Mouse (Mus musculus) liver, embryonic 12.5 days (tissue): ENCODE data around the gene Far2. TPM values are rescaled to one million over a fixed set of nuclear protein-coding genes. Genes with fewer than 3 reads are reported as not detected.

Experiments used
- ATAC-seq: fragments of 200-750 bp; cut with Nextera tagmentation; 2 replicates; pipeline ENCODE4 v1.8.0; 2017; ENCODE audit warnings: moderate number of reproducible peaks, mild to moderate bottlenecking, moderate library complexity
- H3K27ac ChIP-seq: fragments of 300-500 bp; sonication (generic); 2 replicates; pipeline ENCODE4 v1.5.1; 2016; ENCODE audit warnings: mild to moderate bottlenecking
- H3K27me3 ChIP-seq: fragments of 300-500 bp; sonication (generic); replicated peaks from 2 replicates; pipeline ENCODE4 v1.6.1; 2016; ENCODE audit warnings: mild to moderate bottlenecking, moderate library complexity
- H3K36me3 ChIP-seq: fragments of 300-500 bp; sonication (generic); 2 replicates; pipeline ENCODE4 v1.6.1; 2016; ENCODE audit warnings: mild to moderate bottlenecking, moderate library complexity
- H3K4me1 ChIP-seq: fragments of 300-500 bp; sonication (generic); 2 replicates; pipeline ENCODE4 v1.6.1; 2016
- H3K4me2 ChIP-seq: fragments of 300-500 bp; sonication (generic); 2 replicates; pipeline ENCODE4 v1.6.1; 2016; ENCODE audit warnings: mild to moderate bottlenecking, moderate library complexity
- H3K4me3 ChIP-seq: fragments of 300-500 bp; sonication (generic); 2 replicates; pipeline ENCODE4 v1.5.1; 2016; ENCODE audit warnings: mild to moderate bottlenecking, moderate library complexity
- H3K9ac ChIP-seq: fragments of 300-500 bp; sonication (generic); 2 replicates; pipeline ENCODE4 v1.6.1; 2016; ENCODE audit warnings: mild to moderate bottlenecking, moderate library complexity
- H3K9me3 ChIP-seq: fragments of 300-500 bp; sonication (generic); replicated peaks from 2 replicates; pipeline ENCODE4 v1.6.1; 2016; ENCODE audit warnings: mild to moderate bottlenecking, moderate library complexity
- WGBS: fragments of 180-500 bp; shearing (Covaris S2); methylation state at CpG from one replicate; pipeline ENCODE4 v1.1.7; 2016; ENCODE audit not compliant: insufficient replicate concordance; 5-methylcytosine and 5-hydroxymethylcytosine counted together
- polyA plus RNA-seq: library from polyadenylated mRNA; unstranded; fragments of >200 nt; fragmentation: Nextera tagmentation; extraction: Ambion mirVana; gene quantifications from 2 replicates; pipeline ENCODE4 v1.2.1, GENCODE M21; 2016

Gene Far2
- polyA plus RNA-seq, 1 experiment from 2014 or later, result 0.93 TPM

DNA sequence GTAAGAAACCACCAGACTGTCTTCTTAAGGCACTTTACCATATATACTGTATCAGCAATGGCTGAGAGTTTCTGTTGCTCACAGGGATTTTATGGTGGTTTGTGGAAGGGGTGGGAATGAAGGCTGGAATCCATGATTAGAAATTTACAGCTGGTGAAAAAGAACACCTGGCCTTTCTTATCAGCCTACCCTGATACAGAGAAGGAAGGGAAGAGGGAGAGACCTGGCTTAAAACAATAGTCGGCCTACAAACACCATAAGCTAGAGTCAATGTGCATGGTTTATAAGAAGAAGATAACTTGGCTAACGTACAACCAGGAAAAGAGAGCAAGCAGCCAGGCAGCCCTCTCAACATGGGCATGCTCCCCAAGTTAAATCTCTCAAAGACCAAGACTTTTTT, 37.3 kb downstream of the Far2 start:
- H3K4me2 ChIP-seq, result no peak overlapping the region
- no peak overlapping the region for H3K9ac ChIP-seq
- 49% methylated on average over 2 of the region's 2 CpGs for WGBS
- H3K9me3 ChIP-seq, result no peaks in the 10 kb centered on the region
- H3K4me3 ChIP-seq, result no peak overlapping the region
- H3K27me3 ChIP-seq, result no peaks in the 10 kb centered on the region
- ATAC-seq, result no peak
- no peaks in the 10 kb centered on the region for H3K36me3 ChIP-seq
- H3K4me1 ChIP-seq, result no peaks in the 10 kb centered on the region
- no peak overlapping the region for H3K27ac ChIP-seq

DNA sequence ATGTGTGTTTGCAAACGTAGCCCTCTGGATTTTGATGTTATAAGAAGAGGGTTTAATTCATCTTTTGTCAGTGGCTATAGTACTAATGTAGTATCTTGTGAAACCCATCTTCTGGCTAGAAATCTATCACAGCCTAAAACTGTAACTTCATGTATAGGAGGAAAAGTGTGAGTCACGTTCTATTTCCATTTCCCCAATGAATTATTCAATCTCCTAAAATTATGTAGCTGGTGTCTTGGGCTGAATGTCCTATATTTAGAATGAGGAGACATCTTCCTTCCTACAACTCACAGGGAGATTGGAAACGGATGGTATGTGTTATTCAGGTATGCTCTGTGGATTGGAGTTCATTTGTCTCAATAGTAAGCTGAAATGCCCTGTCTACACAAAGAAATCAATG, 50.0 kb downstream of the Far2 start:
- 34% methylated on average over 3 of the region's 3 CpGs for WGBS
- no peaks in the 10 kb centered on the region for H3K36me3 ChIP-seq
- no peaks in the 10 kb centered on the region for H3K9me3 ChIP-seq
- H3K4me3 ChIP-seq, result no peak overlapping the region
- no peak overlapping the region for H3K27ac ChIP-seq
- H3K27me3 ChIP-seq, result no peaks in the 10 kb centered on the region
- no peak overlapping the region for H3K9ac ChIP-seq
- ATAC-seq, result no peak
- no peaks in the 10 kb centered on the region for H3K4me1 ChIP-seq
- no peak overlapping the region for H3K4me2 ChIP-seq

DNA sequence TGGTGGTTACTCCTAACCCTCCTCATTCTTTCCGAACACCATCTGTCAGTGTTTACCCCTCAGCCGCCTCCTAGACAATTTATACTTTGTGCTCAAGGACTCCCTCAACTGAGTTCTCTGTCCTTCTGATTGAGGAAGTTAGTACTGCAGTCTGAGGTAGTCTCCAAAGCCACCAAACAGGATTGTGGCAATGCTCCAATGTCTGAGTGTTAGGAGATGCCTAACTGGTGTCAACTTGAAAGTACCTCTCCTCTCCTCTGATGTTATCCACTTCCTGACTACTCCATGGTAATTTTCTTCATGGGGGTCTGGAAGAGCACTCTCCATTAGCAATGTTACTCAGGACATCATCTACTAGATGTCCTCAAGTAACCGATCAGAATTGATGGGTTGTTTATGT, 54.9 kb downstream of the Far2 start:
- H3K4me2 ChIP-seq, result no peak overlapping the region
- H3K4me3 ChIP-seq, result no peak overlapping the region
- H3K27ac ChIP-seq, result no peak overlapping the region
- no peaks in the 10 kb centered on the region for H3K36me3 ChIP-seq
- 70% methylated on average over 3 of the region's 3 CpGs for WGBS
- H3K4me1 ChIP-seq, result no peaks in the 10 kb centered on the region
- H3K9ac ChIP-seq, result no peak overlapping the region
- H3K27me3 ChIP-seq, result no peaks in the 10 kb centered on the region
- no peak for ATAC-seq
- H3K9me3 ChIP-seq, result no peaks in the 10 kb centered on the region

DNA sequence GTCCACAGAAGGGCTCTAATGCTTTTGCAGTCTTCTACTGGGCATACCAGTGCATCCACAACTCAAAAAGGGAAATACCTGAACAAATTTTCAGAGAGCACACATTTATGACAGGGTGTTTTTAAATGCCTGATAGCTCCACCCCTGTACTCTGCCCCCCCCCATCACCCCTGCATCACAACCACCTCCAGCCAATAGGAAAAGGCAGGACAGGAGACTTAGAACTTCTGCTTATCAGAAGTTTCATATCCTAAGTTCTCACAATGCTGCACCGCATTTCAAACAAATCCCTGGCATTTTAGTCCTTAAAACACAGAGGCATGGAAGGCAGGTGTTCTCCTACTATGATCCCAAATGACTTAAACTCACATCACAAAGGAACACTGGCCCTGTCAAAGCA, 55.4 kb downstream of the Far2 start:
- no peaks in the 10 kb centered on the region for H3K9me3 ChIP-seq
- ATAC-seq, result no peak
- H3K9ac ChIP-seq, result no peak overlapping the region
- no peaks in the 10 kb centered on the region for H3K4me1 ChIP-seq
- H3K36me3 ChIP-seq, result no peaks in the 10 kb centered on the region
- no peak overlapping the region for H3K4me2 ChIP-seq
- WGBS, result 62% methylated on average over 1 of the region's 1 CpGs
- H3K27ac ChIP-seq, result no peak overlapping the region
- H3K27me3 ChIP-seq, result no peaks in the 10 kb centered on the region
- H3K4me3 ChIP-seq, result no peak overlapping the region

DNA sequence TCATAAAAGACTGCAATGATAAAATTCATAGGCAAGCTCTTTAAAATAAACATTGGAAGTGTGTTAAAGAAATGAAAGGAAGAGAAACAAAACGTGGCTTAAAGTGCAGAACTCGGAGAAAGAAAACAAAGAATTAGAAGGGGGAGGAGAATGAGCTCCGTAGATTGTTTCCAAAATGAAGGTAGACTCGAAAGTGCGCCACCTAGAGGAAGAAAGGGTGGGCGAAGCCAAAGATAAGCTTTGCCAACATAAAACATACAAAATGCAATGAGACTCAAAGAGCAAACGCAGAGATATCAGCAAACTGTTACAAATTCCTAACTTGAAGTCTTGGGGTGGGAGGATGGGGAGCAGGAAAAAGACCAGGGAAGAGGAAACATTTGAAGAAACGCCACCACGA, 57.2 kb downstream of the Far2 start:
- ATAC-seq, result no peak
- H3K27ac ChIP-seq, result no peak overlapping the region
- H3K9me3 ChIP-seq, result no peaks in the 10 kb centered on the region
- H3K4me3 ChIP-seq, result no peak overlapping the region
- H3K9ac ChIP-seq, result no peak overlapping the region
- H3K4me1 ChIP-seq, result peaks cover 13% of the 10 kb centered on the region
- no peaks in the 10 kb centered on the region for H3K36me3 ChIP-seq
- H3K27me3 ChIP-seq, result no peaks in the 10 kb centered on the region
- H3K4me2 ChIP-seq, result no peak overlapping the region
- WGBS, result 32% methylated on average over 9 of the region's 9 CpGs

DNA sequence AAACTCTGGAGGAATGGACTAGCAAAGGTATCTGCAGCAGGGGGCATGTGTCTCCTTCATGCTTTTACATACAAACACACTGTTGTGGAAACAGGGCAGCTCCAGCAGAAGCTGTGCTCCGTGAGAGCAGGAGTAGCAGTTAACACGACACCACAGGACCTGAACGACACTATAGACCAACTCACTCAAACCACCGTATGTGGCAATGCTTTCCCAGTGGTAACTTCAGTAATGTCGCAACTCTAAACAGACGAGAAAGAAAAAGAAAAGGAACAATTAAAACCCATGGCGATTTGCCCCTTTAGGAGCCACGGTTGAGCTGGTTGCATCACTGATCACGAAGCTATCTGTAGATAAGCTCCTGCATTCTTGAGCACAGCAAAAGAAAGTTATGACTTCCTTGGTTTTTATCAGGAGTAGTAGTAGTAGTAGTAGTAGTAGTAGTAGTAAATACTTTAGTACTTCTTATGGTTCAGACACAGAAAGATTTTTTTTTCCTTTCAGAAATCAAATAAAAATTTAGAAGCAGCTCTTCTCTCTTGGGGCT, 58.7 kb downstream of the Far2 start:
- Histone ChIP-seq H3K27me3 (no peaks in the 10 kb centered on the region), H3K4me3 (no peak overlapping the region), H3K36me3 (no peaks in the 10 kb centered on the region), H3K4me2 (no peak overlapping the region), H3K4me1 (peaks cover 16% of the 10 kb centered on the region), H3K27ac (no peak overlapping the region), H3K9me3 (no peaks in the 10 kb centered on the region), H3K9ac (no peak overlapping the region)
- ATAC-seq, result no peak
- 39% methylated on average over 9 of the region's 9 CpGs for WGBS

DNA sequence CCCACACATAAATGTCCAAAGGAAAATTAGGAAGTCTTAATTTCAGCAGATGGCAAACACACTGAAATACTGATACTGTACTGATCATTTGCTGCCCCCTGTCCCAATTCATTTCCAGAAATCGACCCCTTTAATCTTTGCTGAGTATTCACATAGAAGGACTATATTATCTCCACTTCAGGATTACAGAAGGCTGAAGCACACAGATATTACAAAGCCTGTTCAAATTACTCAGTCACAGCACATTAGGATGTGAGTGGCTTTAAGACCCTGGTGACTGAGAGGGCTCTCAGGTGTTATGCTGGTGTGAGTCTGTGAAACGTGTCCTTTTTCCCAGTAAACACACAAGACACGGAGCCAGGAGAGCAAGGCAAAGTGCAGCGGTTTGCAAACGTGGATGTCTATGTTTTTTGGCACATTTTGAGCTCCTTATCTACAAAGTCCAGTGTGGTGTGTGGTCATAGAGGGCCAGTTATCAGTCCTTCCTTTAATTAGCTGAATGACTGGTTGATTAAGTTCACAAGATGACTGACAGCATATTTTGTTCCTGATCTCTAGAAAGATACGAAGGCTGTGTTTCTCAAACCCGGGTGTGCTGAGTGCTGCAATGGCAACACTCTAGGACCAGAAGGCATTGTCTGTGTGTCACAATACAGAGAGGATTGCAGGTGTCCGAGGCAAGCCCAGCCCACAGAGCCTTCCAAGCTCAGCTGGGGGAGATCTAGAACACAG, 61.8 kb downstream of the Far2 start:
- H3K27ac ChIP-seq, result no peak overlapping the region
- H3K4me1 ChIP-seq, result peaks cover 16% of the 10 kb centered on the region
- no peaks in the 10 kb centered on the region for H3K9me3 ChIP-seq
- no peak overlapping the region for H3K4me3 ChIP-seq
- no peaks in the 10 kb centered on the region for H3K27me3 ChIP-seq
- H3K9ac ChIP-seq, result no peak overlapping the region; the same call in 1 of the 2 replicates
- WGBS, result 20% methylated on average over 8 of the region's 8 CpGs
- no peaks in the 10 kb centered on the region for H3K36me3 ChIP-seq
- peak; percentile 79 for ATAC-seq
- peak overlapping the region; percentile 43 for H3K4me2 ChIP-seq

DNA sequence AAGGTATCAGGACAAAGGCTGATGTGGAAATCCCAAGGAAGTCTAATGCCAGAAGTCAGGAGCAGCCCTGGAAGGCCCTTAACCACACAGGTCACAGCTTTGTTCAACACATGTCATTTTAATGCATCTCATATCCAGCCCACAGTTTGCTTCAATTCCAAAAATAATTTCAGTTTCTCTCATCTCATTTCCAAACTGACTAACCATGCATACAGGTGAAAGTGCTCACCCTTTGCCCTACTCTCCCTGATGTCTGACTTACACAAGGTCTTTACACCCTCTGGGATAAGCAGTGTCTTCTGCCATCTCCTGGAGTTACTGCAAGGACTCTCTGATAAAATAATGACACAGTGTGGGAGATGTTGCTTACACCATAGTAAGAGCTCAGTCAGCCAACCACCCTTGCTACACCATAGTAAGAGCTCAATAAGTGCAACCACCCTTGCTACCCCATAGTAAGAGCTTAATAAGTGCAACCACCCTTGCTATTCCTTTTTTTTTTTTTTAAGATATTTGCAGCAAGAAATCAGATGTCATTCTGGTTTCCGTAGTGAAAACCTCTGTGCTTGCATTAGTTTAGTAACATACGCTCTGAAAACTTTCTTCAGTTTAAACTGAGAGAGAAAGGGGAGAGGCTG, 64.1 kb downstream of the Far2 start:
- 73% methylated on average over 2 of the region's 2 CpGs for WGBS
- Histone ChIP-seq H3K4me3 (no peak overlapping the region), H3K4me1 (peaks cover 16% of the 10 kb centered on the region), H3K27me3 (no peaks in the 10 kb centered on the region), H3K36me3 (no peaks in the 10 kb centered on the region), H3K9ac (no peak overlapping the region), H3K9me3 (no peaks in the 10 kb centered on the region), H3K27ac (no peak overlapping the region), H3K4me2 (no peak overlapping the region)
- no peak for ATAC-seq

DNA sequence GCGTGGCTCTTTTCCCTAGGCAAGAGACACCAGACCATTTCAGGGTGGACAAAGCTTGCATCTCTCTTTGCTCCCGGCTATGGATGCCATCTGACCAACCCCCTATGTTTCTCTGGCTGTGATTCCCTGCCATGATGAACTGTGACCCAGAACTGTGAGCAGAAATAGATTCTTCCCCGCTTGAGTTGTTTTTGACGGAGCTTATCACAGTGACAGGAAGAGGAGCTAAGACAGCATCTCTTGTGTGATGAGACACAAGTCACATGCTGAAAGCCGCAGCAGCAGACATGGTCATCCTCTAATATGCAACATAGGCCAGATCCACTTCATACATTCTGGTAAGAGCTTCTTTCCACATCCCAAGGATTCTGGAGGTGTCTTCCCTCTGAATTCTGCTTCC, 69.3 kb downstream of the Far2 start:
- Histone ChIP-seq H3K9me3 (no peaks in the 10 kb centered on the region), H3K4me3 (no peak overlapping the region), H3K36me3 (no peaks in the 10 kb centered on the region), H3K9ac (no peak overlapping the region), H3K4me1 (no peaks in the 10 kb centered on the region), H3K27ac (no peak overlapping the region), H3K4me2 (no peak overlapping the region), H3K27me3 (no peaks in the 10 kb centered on the region)
- no peak for ATAC-seq
- WGBS, result 52% methylated on average over 5 of the region's 5 CpGs

DNA sequence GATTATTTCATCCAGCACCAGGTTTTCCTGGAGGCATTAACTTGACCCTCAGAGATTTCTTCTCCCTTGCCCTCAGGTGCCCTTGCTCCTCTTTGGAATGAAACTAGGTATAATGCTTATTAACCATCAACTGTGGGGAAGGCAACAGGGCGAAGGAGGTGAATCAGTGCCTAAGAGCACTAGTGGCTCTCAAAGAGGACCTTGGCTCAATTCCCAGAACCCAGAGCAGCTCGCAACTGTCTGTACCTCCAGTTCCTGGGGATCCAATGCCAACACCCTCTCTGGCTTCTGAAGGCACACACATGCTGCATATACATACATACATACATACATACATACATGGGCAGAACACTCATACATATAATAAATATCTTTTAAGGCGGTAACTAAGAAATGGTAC, 69.8 kb downstream of the Far2 start:
- H3K4me1 ChIP-seq, result no peaks in the 10 kb centered on the region
- H3K9ac ChIP-seq, result no peak overlapping the region
- H3K36me3 ChIP-seq, result no peaks in the 10 kb centered on the region
- H3K27ac ChIP-seq, result no peak overlapping the region
- H3K9me3 ChIP-seq, result no peaks in the 10 kb centered on the region
- no peaks in the 10 kb centered on the region for H3K27me3 ChIP-seq
- WGBS, result 68% methylated on average over 3 of the region's 3 CpGs
- ATAC-seq, result no peak
- no peak overlapping the region for H3K4me2 ChIP-seq
- H3K4me3 ChIP-seq, result no peak overlapping the region

DNA sequence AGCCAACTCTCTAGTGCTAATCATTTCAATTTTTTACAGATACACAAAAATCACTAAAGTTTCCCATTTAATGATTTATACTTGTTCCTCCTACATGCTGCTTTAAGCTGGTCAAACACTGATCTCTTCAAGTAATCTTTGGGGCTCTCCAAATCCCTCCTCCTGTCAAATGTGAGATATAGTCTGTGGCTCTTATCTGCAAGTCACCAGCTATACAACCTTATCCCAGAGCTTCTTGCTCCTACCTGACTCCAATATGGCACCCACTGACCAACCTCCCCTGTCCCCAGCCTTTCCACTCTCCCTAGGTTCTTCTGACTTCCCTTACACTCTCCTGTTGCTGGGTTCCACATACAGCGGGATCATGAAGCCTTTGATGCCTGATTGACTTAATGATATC, 70.6 kb downstream of the Far2 start:
- H3K4me2 ChIP-seq, result no peak overlapping the region
- no peaks in the 10 kb centered on the region for H3K9me3 ChIP-seq
- no peak for ATAC-seq
- H3K36me3 ChIP-seq, result no peaks in the 10 kb centered on the region
- no peak overlapping the region for H3K4me3 ChIP-seq
- H3K27me3 ChIP-seq, result no peaks in the 10 kb centered on the region
- WGBS, result 71% methylated on average over 1 of the region's 1 CpGs
- H3K9ac ChIP-seq, result no peak overlapping the region
- no peak overlapping the region for H3K27ac ChIP-seq
- H3K4me1 ChIP-seq, result no peaks in the 10 kb centered on the region

DNA sequence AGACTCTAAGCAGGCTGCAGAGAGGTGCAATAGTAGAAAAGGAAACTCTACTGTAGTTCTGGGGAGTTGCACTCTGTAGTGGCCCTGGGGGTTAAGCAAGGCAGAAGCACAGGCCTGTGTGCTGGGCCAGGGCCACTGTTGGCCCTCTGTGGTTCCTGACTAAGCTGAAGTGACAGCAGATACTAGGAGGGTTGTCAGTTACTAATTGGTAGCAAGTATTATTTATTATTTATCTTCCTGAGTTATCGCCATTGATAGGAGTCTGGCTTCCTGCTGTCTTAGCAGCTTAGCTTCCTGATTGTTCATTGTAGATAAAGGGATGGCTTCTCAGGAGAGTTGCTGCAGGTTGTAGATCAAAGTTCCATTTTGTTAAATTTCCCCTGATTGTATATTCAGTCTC, 73.6 kb downstream of the Far2 start:
- Histone ChIP-seq H3K9me3 (no peaks in the 10 kb centered on the region), H3K36me3 (no peaks in the 10 kb centered on the region), H3K4me1 (no peaks in the 10 kb centered on the region), H3K27ac (no peak overlapping the region), H3K9ac (no peak overlapping the region), H3K4me3 (no peak overlapping the region), H3K4me2 (no peak overlapping the region), H3K27me3 (no peaks in the 10 kb centered on the region)
- WGBS, result 53% methylated on average over 1 of the region's 1 CpGs
- no peak for ATAC-seq
